Mouse (Mus musculus): ENCODE results near the gene Utp18.

- TF ChIP-seq CTCF (conservative IDR thresholded peaks at IDR 0.05; ENCODE audit: low read length) = no peak
- no peak for TF ChIP-seq NANOG (IDR thresholded peaks at IDR 0.05; ENCODE audit: borderline replicate concordance, low read length)
- no peak for TF ChIP-seq POU5F1 (IDR thresholded peaks at IDR 0.05; ENCODE audit: borderline replicate concordance, low read length)
Observed at GRCm38 (mm10) chr11:93885572-93886410, at the start of gene Utp18, which contains the start of gene Mbtd1.
